Mouse (Mus musculus): ENCODE measurements at regions not wholly inside any gene's neighbourhood (a gene's known extent, or its start where the extent isn't known, plus 50 kb on each side); places are given as distances from the start of the nearest gene placed in this dataset.
A peak's percentile ranks its signal among the peaks of the same experiment; 100 is the strongest.
"Not testable (repeated sequence)": the region's sequence is repeated elsewhere in the genome, so short reads cannot be mapped to it uniquely, and the experiment has no call there.

DNA sequence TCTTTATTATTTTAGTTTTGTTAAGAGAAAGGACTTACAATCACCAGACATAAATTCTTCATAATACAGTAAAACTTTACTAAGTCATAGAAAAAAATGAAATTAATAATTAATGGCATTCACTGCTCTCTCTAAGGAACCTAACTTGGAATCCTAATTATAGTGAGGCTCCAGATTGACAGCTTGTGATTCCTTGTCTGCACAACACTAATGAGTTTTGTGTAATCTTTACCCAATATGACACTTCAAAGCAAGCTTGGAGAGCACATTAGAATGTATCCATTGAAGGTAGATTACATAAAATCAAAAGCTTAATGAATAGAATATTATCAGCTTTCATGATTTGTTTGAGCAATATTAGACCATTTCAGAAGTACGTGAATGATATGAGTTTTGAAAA, 1914.7 kb downstream of the Efna5 start:
- DNase-seq (ENCODE audit: low spot score), result peak; percentile 18

DNA sequence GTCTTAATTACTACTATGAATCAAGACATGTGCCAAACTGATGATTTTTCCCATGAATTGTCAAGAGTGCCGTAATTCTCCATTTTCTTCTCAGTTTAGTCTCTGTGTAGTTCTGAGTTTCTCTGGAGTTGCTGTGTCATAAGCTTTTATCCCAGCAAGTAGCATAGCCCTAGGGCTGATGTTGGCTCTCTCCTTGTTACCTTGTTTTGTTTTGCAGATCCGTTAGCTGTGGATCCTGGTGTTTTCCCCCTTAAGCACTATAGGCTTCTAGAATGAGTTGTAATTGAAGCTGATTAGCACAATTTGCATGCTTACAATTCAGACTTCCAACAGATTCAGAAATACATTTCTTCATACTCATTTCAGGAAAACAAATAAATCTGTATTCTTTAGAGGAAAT, 1915.5 kb downstream of the Efna5 start:
- no peak for DNase-seq (ENCODE audit: low spot score)

DNA sequence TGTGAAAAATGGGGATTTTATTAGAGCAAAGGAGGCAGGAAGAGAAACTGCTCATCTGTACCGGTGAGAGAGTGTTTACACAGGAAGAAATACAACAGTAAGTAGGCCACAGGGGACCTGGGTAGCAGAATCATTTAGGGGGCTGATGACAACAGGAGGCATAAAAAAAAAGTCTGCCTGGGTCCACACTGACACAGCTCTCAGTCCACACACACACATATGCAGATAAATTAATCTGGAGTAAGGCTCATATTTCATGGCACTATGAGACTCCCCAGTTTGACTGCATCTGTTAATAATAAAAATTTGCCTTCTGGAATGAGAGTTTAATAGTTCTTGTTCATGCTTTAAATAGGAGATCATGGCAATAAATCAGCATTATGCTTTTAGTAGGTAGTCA, 1929.7 kb downstream of the Efna5 start:
- no peak for DNase-seq (ENCODE audit: low spot score)

GRCm38 (mm10) chr17:60937754-60938508, 1924.8 kb upstream of the Nudt12 start:
- no peak for DNase-seq (ENCODE audit: low spot score)

- DNase-seq (ENCODE audit: low spot score), result no peak
Measured at GRCm38 (mm10) chr17:60934223-60934622, 1921.1 kb upstream of the Nudt12 start.

DNA sequence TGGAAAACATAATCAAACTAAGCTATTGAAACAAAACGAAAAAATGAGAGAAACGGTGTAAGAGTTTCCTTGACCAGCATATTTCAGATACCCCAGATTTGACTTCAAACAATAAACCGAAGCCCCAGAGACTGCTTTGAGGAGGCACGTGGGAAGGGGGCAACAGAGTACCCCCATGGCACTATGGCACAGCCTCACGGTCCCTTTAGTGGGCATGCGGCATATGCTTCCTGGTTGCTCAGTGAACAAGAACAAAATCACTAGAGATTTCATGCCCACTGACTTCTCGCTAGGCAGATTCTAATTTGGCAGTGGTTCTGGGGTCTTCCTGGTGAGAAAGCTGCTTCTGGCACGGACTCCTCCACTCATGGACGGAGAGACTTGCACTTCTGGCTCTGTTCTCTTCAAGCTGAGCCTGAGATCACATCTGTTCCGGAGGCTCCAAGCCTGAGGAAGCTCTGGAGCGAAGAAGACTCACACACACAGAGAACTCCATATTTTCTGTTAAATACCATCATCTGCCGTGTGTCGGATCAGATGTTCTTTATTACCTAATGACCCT, 1912.7 kb upstream of the Nudt12 start:
- no peak for DNase-seq (ENCODE audit: low spot score)

- not testable (repeated sequence) for DNase-seq (ENCODE audit: low spot score)
Measured at GRCm38 (mm10) chr17:60882721-60883120, 1869.5 kb upstream of the Nudt12 start.

GRCm38 (mm10) chr17:60857445-60857844, 1844.3 kb upstream of the Nudt12 start:
- no peak for DNase-seq (ENCODE audit: low spot score)

- DNase-seq (ENCODE audit: low spot score), result no peak
Measured at GRCm38 (mm10) chr17:60854659-60855058, 1841.5 kb upstream of the Nudt12 start.

- not testable (repeated sequence) for DNase-seq (ENCODE audit: low spot score)
Measured at GRCm38 (mm10) chr17:60838794-60839193, 1825.6 kb upstream of the Nudt12 start.

DNA sequence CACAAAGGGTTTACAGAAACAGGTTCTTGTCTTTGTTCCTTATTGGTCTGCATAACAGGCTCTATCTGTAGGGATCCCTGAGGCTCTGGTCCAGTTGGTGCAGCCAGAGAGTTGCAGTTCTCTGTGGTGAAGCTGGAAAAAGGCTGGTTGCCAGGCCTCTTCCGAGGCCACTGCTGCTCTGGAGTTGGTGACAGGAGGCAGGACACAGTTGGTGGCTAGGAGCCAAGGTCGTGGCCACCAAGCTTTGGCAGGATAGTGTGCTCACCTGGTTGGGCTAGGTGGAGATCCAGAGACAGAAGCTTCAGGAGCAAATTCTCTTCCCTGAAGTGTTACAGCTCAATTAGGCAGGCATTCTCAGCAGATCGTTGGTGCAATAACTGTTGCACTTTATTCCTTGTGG, 1819.4 kb upstream of the Nudt12 start:
- no peak for DNase-seq (ENCODE audit: low spot score)

GRCm38 (mm10) chr17:60830498-60830897, 1817.3 kb upstream of the Nudt12 start:
- DNase-seq (ENCODE audit: low spot score), result no peak

DNA sequence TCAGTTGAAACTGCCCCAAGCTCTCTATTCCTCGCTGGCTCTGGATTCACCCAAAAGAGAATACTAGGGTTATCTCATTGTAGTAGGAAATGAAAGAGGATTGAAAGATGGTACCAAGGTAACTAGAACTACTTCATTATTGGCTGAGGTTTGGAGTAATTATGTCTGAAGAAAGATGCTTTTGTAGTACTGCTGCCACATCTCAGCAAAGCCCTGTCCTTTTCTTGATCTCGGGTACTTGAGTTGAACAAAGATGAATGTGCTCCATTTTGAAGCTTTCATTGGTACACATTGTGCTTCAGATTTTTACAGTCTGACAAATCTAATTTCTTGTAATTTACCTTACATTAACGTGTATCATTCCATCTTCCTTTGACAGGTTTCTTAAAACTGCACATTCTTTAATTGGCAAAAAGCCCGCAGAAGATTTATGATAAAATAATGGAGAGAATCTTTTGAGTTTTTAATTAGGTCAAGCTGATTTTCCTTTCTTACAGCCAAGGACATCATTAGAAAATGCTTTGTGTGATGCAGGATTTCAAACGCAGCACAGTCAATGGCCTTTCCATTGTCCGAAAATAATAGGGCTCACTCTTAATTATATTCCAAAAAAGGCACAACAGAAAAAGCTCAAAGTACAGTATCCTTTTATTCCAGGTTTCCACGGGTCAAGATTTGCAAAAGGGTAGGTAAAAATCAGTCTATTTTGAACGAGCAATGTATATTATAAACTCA, 1791.7 kb upstream of the Nudt12 start:
- peak; percentile 69 for DNase-seq (ENCODE audit: low spot score)

DNA sequence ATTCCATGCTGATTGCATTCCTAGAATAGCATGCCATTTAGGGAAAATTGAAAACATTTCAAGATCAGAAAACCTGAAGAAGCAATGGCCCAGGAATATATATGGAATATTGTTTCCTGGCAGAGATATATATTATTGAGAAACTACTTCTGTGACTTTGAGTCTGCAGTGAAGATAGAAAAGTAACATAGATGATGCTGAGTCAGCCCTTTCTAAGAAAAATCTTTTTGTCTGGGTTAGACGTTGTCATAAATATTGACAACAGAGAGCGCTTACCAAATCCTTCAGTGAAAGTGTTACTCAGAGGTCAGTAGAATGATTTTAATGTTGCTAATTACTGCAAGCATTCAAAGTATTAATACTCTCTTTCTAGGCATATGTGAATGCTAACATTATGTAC, 1749.1 kb upstream of the Nudt12 start:
- DNase-seq (ENCODE audit: low spot score), result no peak

GRCm38 (mm10) chr17:60761100-60761499, 1747.9 kb upstream of the Nudt12 start:
- no peak for DNase-seq (ENCODE audit: low spot score)

- no peak for DNase-seq (ENCODE audit: low spot score)
Measured at GRCm38 (mm10) chr17:60742856-60743255, 1729.7 kb upstream of the Nudt12 start.

DNA sequence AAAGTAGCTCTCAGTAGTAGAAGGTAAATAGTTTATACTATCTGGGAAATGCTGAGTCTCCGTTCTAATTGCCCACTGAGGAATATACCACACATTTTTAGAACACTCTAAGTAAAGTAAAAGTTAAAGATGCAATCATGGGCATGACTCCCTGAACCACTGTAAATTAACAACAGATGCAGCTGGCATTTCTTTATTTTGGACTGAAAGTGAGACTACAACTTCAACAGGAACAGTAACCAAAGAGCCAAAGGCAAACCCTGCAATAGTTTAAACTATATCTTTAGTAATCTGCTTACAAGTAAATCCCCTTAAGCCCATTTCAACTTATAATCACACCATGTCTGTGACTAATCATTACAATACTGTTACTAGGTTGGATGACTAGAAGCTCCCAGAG, 1725.0 kb upstream of the Nudt12 start:
- DNase-seq (ENCODE audit: low spot score), result no peak

DNA sequence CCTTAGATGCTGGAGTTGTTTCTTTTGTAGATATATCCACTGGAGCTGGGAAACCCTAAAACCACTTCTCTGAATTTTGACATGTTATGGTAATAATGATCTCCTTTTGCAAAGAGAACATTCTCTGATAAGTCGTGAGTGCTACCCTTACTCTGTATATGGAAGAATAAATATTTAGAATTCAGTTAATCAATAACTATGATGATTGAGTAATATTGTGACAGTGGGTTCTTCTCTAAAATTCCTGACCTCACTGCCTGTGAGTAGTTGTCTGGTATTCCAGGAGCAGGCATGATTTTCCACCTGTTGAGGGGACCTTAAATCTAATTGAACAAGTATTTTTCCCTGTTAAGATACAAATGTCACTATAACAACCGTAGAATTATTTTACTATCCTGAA, 1707.0 kb upstream of the Nudt12 start:
- DNase-seq (ENCODE audit: low spot score), result no peak

DNA sequence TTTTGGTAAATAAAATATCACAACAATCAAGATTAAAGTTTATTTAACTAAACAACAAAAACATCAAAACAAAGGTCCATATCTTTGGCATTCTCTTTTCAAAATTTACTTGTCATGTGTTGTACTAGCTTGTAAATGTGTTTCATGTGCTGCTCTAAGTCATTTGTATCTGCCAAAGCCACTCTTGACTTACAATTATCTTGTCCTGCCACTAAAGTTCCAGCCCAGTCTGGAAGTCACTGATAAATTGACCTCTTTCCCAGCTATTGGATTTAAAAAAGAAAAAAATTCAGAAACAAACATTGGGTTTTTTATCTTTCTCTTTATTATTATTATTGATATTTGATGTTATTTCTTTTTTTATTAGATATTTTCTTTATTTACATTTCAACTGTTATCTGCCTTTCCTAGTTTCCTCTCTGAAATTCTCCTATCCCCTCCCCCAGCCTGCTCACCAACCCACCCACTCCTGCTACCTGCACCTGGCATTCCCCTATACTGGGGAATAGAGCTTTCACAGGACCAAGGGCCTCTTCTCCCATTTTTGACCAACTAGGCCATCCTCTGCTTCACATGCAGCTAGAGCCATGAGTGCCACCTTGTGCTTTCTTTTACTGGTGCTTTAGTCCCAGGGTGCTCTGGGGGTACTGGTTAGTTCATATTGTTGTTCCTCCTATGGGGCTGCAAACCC, 1704.9 kb upstream of the Nudt12 start:
- no peak for DNase-seq (ENCODE audit: low spot score)

DNA sequence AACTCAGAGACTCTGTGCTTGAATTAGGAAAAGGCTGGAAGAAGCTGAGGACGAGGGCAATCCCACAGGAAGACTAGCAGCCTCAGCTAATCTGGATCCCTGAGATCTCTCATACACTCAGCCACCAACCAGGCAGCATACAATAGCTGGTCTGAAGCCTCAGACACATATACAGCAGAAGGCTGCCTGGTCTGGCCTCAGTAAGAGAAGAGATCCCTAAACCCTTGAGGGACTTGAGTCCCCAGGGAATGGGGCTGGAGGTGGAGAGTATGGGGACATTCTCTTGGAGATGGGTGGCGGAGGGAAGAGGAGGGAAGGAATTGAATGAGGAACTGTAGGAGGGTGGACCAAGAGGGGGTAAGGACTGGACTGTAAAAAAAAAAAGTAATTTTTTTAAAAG, 1704.3 kb upstream of the Nudt12 start:
- no peak for DNase-seq (ENCODE audit: low spot score)

Data from retina, embryonic 14.5 days (tissue).